Mouse (Mus musculus): ENCODE data around the gene Gm9117. TPM values are rescaled to one million over a fixed set of nuclear protein-coding genes. Genes with fewer than 3 reads are reported as not detected.
"Not testable (repeated sequence)": the region's sequence is repeated elsewhere in the genome, so short reads cannot be mapped to it uniquely, and the experiment has no call there.

Gm9117 gene
- not detected in 2 replicates for total RNA-seq (2021)
- long read RNA-seq: 0 reads

DNA sequence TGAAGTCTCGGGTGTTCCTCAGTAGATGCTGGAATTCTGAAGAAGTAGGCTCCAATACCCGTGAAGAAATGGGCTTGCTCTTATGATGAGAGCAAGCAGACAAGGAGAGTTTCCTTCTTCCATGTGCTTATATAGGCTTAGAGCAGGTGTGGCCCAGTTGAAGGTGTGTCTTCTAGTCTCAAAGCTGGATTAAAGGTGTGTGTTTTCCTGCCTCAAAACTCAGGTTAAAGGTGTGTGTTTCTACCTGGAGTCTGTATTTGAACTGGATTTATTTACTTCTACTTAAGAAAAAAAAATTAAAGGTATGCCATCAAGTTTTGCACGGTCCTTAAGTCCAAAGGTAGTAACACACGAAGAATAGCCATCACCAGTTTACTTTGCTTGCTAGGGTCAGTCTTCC is at the start of gene Gm9117:
TSS of gene Gm9117 (minus strand) at position 101 of the 400 bp plus-strand sequence.
- DNase-seq: not testable (repeated sequence)

DNA sequence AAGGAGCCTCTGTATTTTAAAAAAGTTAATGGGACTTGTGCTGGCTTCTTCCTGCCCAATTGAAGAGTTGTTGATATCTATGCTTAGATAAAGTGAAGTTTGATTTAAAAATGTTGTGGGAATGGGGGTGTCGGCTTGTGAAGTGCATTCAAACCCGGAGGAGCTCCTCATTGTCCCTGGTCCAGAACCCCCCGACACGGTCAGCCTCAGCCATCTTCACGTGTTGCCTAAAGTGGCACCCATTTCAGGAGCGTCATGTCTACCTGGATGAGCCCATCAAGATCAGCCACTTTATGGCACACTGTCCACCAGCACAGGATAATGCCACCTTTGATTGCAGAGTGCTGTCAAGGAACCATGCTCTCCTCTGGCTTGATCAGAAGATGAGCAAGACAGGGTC is 25.6 kb upstream of the Gm9117 start:
- not testable (repeated sequence) for DNase-seq

DNA sequence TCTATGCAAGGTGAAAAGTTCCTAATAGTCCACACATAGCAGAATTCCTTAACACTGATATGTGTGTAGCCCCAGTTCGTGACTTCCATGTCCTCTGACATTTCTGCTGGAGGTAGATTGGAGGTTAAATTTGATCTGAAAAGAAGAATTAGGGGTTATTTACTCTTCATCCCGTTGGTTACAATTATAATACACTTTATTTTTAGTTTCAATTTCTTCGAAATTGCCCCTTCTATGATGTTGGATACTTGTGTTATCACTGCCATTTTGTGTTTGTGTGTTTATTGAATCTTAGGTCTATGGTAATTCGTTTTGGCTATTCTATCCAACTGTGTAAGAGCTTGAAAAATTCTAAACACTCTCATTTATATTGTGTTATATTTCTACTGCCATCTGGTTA is 17.9 kb upstream of the Gm9117 start, which contains the start of gene Tdpoz5:
TSS of gene Tdpoz5 (minus strand) at position 101 of the 400 bp plus-strand sequence.
- not testable (repeated sequence) for DNase-seq

DNA sequence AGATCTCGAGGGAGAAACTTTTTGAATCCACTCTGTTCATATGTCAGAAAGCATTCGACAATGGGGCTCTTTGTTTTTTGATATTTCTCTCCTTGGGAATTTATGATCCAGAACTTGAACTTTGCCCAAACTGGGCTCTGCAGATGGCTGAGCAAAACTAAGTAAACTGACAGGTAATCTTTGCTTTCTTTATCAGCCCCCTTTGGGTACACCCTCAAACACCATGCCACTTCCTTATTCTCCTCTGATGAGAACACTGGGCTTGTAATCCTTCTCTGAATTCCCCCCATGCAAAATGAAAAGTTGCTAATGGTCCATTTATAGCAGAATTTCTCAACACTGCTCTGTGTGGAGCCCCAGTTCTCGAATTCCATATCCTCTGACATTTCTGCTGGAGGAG is 5.0 kb downstream of the Gm9117 start:
- not testable (repeated sequence) for DNase-seq

Other genes starting within 250 kb of the Gm9117 start
- not detected in 2 replicates for gene Gm5773, start 170.5 kb downstream of the Gm9117 start, total RNA-seq (2021)
- not detected in 2 replicates for gene Tdpoz4, start 147.1 kb downstream of the Gm9117 start, total RNA-seq (2021)
- gene Tdpoz3, start 117.5 kb downstream of the Gm9117 start, total RNA-seq (2021): not detected in 2 replicates
- gene Tdpoz5, start 17.8 kb upstream of the Gm9117 start, total RNA-seq (2021): not detected in 2 replicates
- not detected in 2 replicates for gene Gm9125, start 111.3 kb upstream of the Gm9117 start, total RNA-seq (2021)
- gene Gm10697, start 129.1 kb upstream of the Gm9117 start, total RNA-seq (2021): not detected in 2 replicates
- not detected in 2 replicates for gene Gm10696, start 234.7 kb upstream of the Gm9117 start, total RNA-seq (2021)